Mouse (Mus musculus) testis, adult 2 months (tissue): ENCODE measurements around the gene Dgki.

ENCODE experiments used
- CTCF ChIP-seq: fragments of 200-500 bp; IDR thresholded peaks from 2 replicates; pipeline ENCODE4 v1.5.1; 2012; ENCODE audit warnings: low read depth, mild to moderate bottlenecking, inconsistent platforms, low read length, moderate library complexity; ENCODE audit not compliant: control insufficient read depth, insufficient read depth, insufficient replicate concordance
- POLR2A ChIP-seq: fragments of 200-500 bp; IDR thresholded peaks from 2 replicates; pipeline ENCODE4 v1.6.1; 2012; ENCODE audit warnings: low read depth, mild to moderate bottlenecking, inconsistent platforms, low read length, moderate library complexity; ENCODE audit not compliant: control insufficient read depth

DNA sequence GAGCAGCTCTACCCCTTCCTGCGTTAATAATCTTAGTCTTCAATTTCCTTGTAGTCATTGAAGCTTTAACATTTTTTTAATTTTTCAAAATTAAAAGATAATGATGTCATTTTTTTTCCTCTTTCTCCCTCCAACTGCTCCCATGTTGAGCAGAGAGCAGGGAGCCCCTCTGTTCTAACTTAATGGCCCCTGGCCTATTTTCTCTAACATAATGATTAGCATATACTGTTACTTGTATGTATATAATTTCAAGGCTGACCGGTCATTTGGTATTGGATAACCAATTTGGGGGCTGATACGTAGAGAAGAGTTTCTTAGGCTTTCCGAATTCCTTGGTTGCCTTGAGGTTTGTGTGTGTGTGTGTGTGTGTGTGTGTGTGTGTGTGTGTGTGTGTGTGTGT, 378.0 kb downstream of the Dgki start:
- TF ChIP-seq POLR2A (no peak), CTCF (no peak)
